In genomic region chr17:29006812-29007211, GRCm38 (mm10) we compare ENCODE assay signal across 8 mouse cellular contexts. TPM values are rescaled to one million over a fixed set of nuclear protein-coding genes. Genes with fewer than 3 reads are reported as not detected.
DNase-seq lines count a peak whose midpoint lies in the region; ATAC-seq lines count a peak whose summit lies in the region.

No protein-coding gene starts in this region.

- DNase-seq in CD4-positive, CD25-positive, alpha-beta regulatory T cell, adult 2 months (ENCODE audit: low read depth, low spot score), result peak; percentile 37
- peak; percentile 32 for DNase-seq in MN1 (ENCODE audit: low spot score)
- no peak for DNase-seq in gastrocnemius, postnatal 10 days
- DNase-seq in frontal cortex, adult 2 months (ENCODE audit: extremely low spot score in 1 of 2, low spot score in 1 of 2), result no peak

- H3K9me3 ChIP-seq in heart, embryonic 14.5 days (ENCODE audit: control insufficient read depth, low read length), result no peaks in the 10 kb centered on the region
- H3K9me3 ChIP-seq in liver, embryonic 16.5 days (replicated peaks; ENCODE audit: control insufficient read depth, low read length), result no peaks in the 10 kb centered on the region
- no peaks in the 10 kb centered on the region for H3K9me3 ChIP-seq in stomach, embryonic 15.5 days

- H3K27ac ChIP-seq in heart, embryonic 14.5 days (replicated peaks in 1 of 2; ENCODE audit: control insufficient read depth in 1 of 2, insufficient read depth in 1 of 2, low read depth in 2 of 2, low read length in 2 of 2), result peak overlapping the region; percentile 92 to 93
- H3K27ac ChIP-seq in liver, embryonic 16.5 days (ENCODE audit: low read length), result peak overlapping the region; percentile 92
- peak overlapping the region; percentile 92; the same call in 1 of the 2 replicates for H3K27ac ChIP-seq in stomach, embryonic 15.5 days

- no peak for ATAC-seq in CD4-positive, CD25-positive, alpha-beta regulatory T cell, adult 4 months
- ATAC-seq in heart, embryonic 14.5 days (ENCODE audit: insufficient number of reproducible peaks, insufficient read depth, low FRiP score, low read depth), result no peak
- ATAC-seq in liver, embryonic 16.5 days (ENCODE audit: low read depth), result no peak
- ATAC-seq in stomach, embryonic 15.5 days (ENCODE audit: insufficient read depth, low FRiP score, low read depth), result no peak

- peak overlapping the region; percentile 96 for H3K9ac ChIP-seq in heart, embryonic 14.5 days (ENCODE audit: low read length)
- H3K9ac ChIP-seq in liver, embryonic 16.5 days (ENCODE audit: low read depth, low read length), result peak overlapping the region; percentile 99
- peak overlapping the region; percentile 90 for H3K9ac ChIP-seq in stomach, embryonic 15.5 days

- 5% methylated on average over 7 of the region's 7 CpGs for WGBS in heart, embryonic 14.5 days
- 2% methylated on average over 7 of the region's 7 CpGs for WGBS in liver, embryonic 16.5 days (ENCODE audit: insufficient replicate concordance)
- 3% methylated on average over 7 of the region's 7 CpGs for WGBS in stomach, embryonic 15.5 days

- peak overlapping the region; percentile 73 for H3K4me2 ChIP-seq in heart, embryonic 14.5 days (ENCODE audit: low read length)
- peak overlapping the region; percentile 91 for H3K4me2 ChIP-seq in liver, embryonic 16.5 days (ENCODE audit: low read depth, low read length)
- H3K4me2 ChIP-seq in stomach, embryonic 15.5 days, result peak overlapping the region; percentile 62

- H3K27me3 ChIP-seq in heart, embryonic 14.5 days (ENCODE audit: control insufficient read depth, insufficient read depth, low read length), result no peaks in the 10 kb centered on the region
- H3K27me3 ChIP-seq in liver, embryonic 16.5 days (ENCODE audit: control insufficient read depth, insufficient read depth, low read depth, low read length), result no peaks in the 10 kb centered on the region
- H3K27me3 ChIP-seq in stomach, embryonic 15.5 days (replicated peaks), result no peaks in the 10 kb centered on the region

- H3K36me3 ChIP-seq in heart, embryonic 14.5 days (ENCODE audit: control insufficient read depth, insufficient read depth, low read length), result no peaks in the 10 kb centered on the region
- H3K36me3 ChIP-seq in liver, embryonic 16.5 days (ENCODE audit: control insufficient read depth, insufficient read depth), result no peaks in the 10 kb centered on the region
- no peaks in the 10 kb centered on the region for H3K36me3 ChIP-seq in stomach, embryonic 15.5 days

- peak overlapping the region; percentile 80 to 86 for H3K4me3 ChIP-seq in heart, embryonic 14.5 days (ENCODE audit: control insufficient read depth in 1 of 2, insufficient read depth in 1 of 2, low read depth in 1 of 2, low read length in 2 of 2)
- H3K4me3 ChIP-seq in liver, embryonic 16.5 days (ENCODE audit: low read depth, low read length), result peak overlapping the region; percentile 99
- H3K4me3 ChIP-seq in stomach, embryonic 15.5 days (replicated peaks), result peak overlapping the region; percentile 92

- H3K4me1 ChIP-seq in heart, embryonic 14.5 days (ENCODE audit: control insufficient read depth in 2 of 2, insufficient read depth in 2 of 2, low read length in 2 of 2), result peaks cover 0 to 15% of the 10 kb centered on the region in 2 experiments; a peak in 2 of 4 replicates
- peaks cover 27% of the 10 kb centered on the region for H3K4me1 ChIP-seq in liver, embryonic 16.5 days (ENCODE audit: control insufficient read depth, low read depth, low read length)
- 0 out of 2 replicates have a peak, but pooled peaks cover 11% of the 10 kb centered on the region for H3K4me1 ChIP-seq in stomach, embryonic 15.5 days

RNA-seq across cellular contexts. Expression of gene Stk38, which starts 1.0 kb away (rescaled TPM):
- 100 to 1,000 TPM; 223 to 306 TPM for polyA plus RNA-seq in CD4-positive, CD25-positive, alpha-beta regulatory T cell, adult 4 months (2017; shearing (Covaris generic))
- polyA plus RNA-seq in heart, embryonic 14.5 days (2014; fragmentation: Nextera tagmentation; extraction: Ambion mirVana), result 68.0 and 70.3 TPM in 2 replicates
- polyA plus RNA-seq in liver, embryonic 16.5 days (2015; fragmentation: Nextera tagmentation; extraction: Ambion mirVana), result 46.5 and 51.0 TPM in 2 replicates
- polyA plus RNA-seq in stomach, embryonic 15.5 days (2015; fragmentation: Nextera tagmentation; extraction: Ambion mirVana), result 98.3 and 106 TPM in 2 replicates
- 10 to 100 TPM; 34.4 to 45.0 TPM for total RNA-seq in gastrocnemius, postnatal 10 days (2021)
- polyA plus RNA-seq in frontal cortex, adult 2 months (2012; rRNA removed), result 80.7 and 86.2 TPM in 2 replicates

RNA-seq across cellular contexts. Expression of gene Srsf3, which starts 25.6 kb away (rescaled TPM):
- polyA plus RNA-seq in CD4-positive, CD25-positive, alpha-beta regulatory T cell, adult 4 months (2017; shearing (Covaris generic)), result 100 to 1,000 TPM; 232 to 397 TPM
- polyA plus RNA-seq in heart, embryonic 14.5 days (2014; fragmentation: Nextera tagmentation; extraction: Ambion mirVana), result 340 and 357 TPM in 2 replicates
- 185 and 211 TPM in 2 replicates for polyA plus RNA-seq in liver, embryonic 16.5 days (2015; fragmentation: Nextera tagmentation; extraction: Ambion mirVana)
- polyA plus RNA-seq in stomach, embryonic 15.5 days (2015; fragmentation: Nextera tagmentation; extraction: Ambion mirVana), result 518 and 524 TPM in 2 replicates
- total RNA-seq in gastrocnemius, postnatal 10 days (2021), result 10 to 100 TPM; 91.3 to 94.2 TPM
- polyA plus RNA-seq in frontal cortex, adult 2 months (2012; rRNA removed), result 135 and 141 TPM in 2 replicates

RNA-seq across cellular contexts. Expression of gene Kctd20, which starts 55.1 kb away (rescaled TPM):
- polyA plus RNA-seq in CD4-positive, CD25-positive, alpha-beta regulatory T cell, adult 4 months (2017; shearing (Covaris generic)), result 10 to 100 TPM; 33.3 to 62.9 TPM
- polyA plus RNA-seq in heart, embryonic 14.5 days (2014; fragmentation: Nextera tagmentation; extraction: Ambion mirVana), result 53.2 and 53.5 TPM in 2 replicates
- 80.0 and 82.0 TPM in 2 replicates for polyA plus RNA-seq in liver, embryonic 16.5 days (2015; fragmentation: Nextera tagmentation; extraction: Ambion mirVana)
- 68.4 and 74.9 TPM in 2 replicates for polyA plus RNA-seq in stomach, embryonic 15.5 days (2015; fragmentation: Nextera tagmentation; extraction: Ambion mirVana)
- total RNA-seq in gastrocnemius, postnatal 10 days (2021), result 10 to 100 TPM; 35.9 to 42.8 TPM
- polyA plus RNA-seq in frontal cortex, adult 2 months (2012; rRNA removed), result 49.1 and 50.1 TPM in 2 replicates

Comparison
In these comparisons a context has a peak if more than half of its experiments do, and no peak if none do; other contexts are left out.
1. DNase-seq: peak in CD4-positive, CD25-positive, alpha-beta regulatory T cell, adult 2 months (single experiment) and MN1 (single experiment); none in gastrocnemius, postnatal 10 days (single experiment) and frontal cortex, adult 2 months (0 of 2).
2. Peak in every context shown above with its lines, with median percentiles within 50 percentile points of each other: H3K27ac ChIP-seq, H3K4me2 ChIP-seq, H3K4me3 ChIP-seq and H3K9ac ChIP-seq.